Mouse (Mus musculus) kidney, postnatal 10 days (tissue): ENCODE measurements around the gene Ptprd.

Experiments used
- DNase-seq: peaks from one replicate; pipeline ENCODE4 v3.0.0; 2021; ENCODE audit warnings: mixed read lengths

Gene Ptprd

DNA sequence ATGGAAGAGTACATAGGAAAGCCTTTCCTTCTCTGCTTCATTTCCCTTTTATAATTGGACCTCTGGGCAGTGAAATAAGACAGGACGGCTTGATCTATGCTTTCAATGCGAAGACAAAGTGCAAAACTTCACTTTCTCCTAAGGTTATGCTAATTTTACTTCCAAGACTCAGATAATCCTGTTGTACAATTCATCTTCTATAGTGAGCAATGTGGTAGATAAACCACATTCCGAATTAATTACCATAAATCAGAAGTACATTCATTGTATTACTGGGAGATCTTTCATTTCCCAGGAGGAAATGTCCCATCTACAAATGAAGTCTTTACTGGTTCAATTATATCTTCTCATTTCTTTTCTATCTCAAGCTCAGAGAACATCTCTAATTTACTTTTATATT is 1346.2 kb downstream of the Ptprd start:
- DNase-seq = no peak

- no peak for DNase-seq
Observed at GRCm38 (mm10) chr4:76846265-76846664, 1365.5 kb downstream of the Ptprd start.

DNA sequence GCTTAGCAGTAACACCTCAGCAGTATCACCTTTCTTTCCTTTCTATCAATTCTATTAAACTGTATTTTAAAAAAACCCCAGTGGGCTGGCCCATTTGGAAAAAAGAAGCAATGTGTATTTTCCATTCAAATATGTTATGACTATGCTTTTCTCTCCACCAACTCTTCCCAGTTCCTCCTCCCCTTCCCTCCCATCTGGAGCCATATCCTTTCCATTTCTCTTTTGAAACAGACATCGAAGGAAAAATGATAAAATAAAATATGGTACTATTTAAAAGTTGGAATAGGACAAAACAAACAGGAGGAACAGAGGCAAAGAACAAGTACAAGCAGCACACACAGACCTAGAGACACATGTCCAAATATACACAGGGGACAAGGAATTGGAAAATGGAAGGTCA is 1372.7 kb downstream of the Ptprd start:
- no peak for DNase-seq

DNA sequence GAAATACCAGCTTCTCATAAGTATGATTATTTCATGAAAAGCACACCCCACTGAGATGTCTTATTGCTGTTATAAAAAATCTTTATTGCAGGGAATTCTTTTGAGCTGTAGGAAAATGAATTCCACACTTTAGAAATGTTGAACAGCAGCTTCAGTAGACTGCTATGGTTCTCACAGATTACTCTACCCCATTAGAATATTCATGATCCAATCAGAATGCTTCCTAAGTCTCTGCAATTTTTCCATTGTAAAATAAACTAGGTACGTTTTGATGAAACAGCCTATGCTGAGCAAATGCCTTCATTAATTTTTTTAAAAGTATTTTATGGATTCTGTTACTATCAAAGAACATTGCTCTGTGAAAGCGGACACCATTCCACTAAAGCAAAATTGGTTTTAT is 1399.6 kb downstream of the Ptprd start:
- no peak for DNase-seq

DNA sequence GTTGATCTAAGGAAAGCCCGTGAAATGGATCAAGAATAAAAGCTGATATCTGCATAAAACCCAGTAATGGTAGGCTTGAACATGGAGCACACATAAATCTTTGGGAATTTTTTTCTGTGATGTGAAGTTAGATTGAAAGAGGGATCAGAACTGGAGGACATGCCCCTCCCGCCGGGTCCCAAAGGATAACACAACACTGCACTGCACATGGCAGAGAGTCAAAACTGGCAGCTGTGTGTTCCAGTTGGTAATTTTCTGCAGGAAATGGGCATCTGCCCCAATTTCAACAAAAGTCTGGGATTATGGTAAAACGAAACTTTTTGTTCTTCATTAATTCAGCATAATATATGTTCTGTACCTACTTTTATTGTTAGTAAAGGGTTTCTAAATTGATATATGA is 1409.1 kb downstream of the Ptprd start:
- no peak for DNase-seq

- DNase-seq = peak; percentile 18
Observed at GRCm38 (mm10) chr4:76798010-76799007, 1413.5 kb downstream of the Ptprd start.

DNA sequence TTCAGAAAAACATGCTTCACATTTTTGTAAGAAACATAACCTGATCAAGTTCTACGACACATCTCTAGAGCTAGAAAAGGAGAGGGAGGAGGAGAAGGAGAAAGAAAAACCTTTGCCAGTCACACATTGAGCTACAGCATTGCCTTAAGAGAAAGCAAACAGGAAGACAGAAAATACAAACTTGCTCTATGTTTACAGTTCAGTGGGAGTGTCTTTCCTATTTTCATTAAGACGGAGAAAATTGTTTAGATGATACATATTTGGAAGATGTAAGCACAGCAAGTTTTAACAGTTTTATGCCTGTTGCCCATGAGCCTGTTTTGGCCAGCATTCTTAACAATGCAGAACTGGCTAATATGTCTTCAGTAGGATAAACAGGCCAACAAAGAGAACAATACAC is 1426.4 kb downstream of the Ptprd start:
- no peak for DNase-seq

DNA sequence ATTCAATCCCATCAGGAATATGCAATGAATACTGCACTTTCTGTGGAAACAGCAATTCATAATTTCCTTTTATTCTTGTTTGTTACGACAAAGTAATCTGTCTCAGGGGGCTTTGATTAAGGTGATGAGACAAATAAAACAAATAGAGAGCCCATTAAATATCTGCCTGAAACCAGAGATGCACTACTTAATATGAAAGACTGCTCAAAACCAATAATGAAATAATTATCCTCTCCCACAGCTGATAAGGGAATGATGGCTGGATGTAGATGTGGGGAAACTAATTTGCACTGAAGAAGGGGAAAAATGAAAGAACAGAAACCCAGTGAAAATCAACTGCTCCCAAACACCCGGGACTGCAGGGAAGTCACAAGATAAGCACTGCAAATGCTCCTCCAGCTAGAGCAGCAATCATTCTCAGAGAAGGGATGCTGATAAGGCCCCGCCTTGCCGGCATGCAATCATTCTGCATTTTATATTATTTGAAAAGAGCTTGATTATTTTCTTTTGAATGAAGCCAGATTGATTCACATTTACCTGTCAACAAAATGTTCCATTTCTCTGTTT is 1432.1 kb downstream of the Ptprd start:
- no peak for DNase-seq

- DNase-seq = no peak
Observed at GRCm38 (mm10) chr4:76766918-76767317, 1444.8 kb downstream of the Ptprd start.

DNA sequence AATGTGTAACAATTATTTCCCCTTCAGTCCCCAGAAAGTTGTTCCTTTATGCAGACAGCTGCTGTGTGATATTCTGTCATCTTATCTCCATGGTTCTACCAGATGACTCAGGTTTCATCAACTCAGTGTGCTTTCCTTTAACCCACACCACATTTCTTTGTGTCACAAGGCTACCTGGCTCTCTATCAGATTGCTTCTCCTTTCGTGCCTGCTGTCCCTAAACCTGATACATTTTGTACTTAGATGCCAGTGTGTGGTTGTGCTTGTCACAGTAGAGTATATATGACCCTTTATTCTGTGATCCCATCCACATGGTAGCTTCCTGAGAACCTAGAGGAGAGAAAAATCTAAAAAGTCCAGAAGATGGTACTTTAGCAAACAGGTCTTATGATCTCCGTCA is 1445.3 kb downstream of the Ptprd start:
- no peak for DNase-seq

DNA sequence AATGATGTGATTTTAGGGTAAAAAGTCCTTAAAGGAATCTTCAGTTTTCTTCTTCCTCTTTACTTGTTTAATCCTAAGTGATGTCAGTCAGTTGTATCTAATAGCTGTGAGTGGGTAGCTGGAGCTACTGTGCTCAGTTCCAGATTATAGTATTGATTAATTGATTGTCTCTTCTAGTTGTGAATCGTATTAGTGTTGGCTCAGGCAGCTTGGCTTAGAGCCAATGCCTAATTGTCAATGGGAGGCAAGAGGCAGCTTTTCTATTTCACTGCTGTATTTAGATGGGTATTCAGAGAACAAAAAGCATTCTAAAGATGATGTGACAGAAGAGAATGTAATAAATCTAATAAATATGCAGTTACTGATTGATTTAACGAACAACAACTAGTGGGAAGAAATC is 1461.1 kb downstream of the Ptprd start:
- no peak for DNase-seq

GRCm38 (mm10) chr4:76735831-76736230 is 1475.9 kb downstream of the Ptprd start:
- no peak for DNase-seq

GRCm38 (mm10) chr4:76675726-76676125 is 1536.0 kb downstream of the Ptprd start:
- DNase-seq = no peak

DNA sequence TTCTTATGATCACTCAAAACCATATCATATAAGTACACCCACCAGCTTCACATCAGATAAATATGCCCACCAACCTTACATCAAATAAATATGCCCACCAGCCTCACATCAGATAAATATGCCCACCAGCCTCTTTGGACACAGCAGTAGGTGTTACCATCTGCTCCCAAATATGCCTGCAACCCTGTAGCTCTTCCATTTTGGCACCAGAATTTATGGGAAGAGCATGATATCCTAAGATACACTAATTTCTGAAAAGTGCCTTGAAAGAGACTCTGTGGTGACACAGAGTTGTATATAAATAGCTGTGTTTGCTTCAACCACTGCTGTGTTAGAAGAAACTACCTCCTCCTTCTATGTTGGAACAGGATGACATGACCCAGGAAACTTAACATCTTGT is 1538.5 kb downstream of the Ptprd start:
- DNase-seq = no peak

GRCm38 (mm10) chr4:76672653-76673052 is 1539.1 kb downstream of the Ptprd start:
- no peak for DNase-seq

DNA sequence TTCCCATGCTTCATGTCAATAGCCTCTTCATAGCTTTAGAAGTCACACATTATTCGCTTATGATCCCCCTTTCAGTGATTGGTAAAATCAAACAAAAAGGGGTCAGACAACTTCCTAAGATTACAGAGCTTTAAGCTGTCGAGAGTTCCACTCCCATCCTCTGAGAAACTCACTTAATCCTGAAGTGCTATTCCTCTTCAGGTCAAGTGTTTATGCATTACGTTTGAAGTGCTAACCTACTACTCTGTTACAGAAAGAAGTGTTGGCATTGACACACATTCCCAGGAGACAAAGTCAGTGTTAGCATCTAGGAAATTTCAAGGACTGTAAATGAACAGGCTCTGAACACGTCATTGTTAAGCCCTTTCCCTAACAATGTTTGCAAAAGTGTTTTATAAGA is 1550.0 kb downstream of the Ptprd start:
- no peak for DNase-seq

DNA sequence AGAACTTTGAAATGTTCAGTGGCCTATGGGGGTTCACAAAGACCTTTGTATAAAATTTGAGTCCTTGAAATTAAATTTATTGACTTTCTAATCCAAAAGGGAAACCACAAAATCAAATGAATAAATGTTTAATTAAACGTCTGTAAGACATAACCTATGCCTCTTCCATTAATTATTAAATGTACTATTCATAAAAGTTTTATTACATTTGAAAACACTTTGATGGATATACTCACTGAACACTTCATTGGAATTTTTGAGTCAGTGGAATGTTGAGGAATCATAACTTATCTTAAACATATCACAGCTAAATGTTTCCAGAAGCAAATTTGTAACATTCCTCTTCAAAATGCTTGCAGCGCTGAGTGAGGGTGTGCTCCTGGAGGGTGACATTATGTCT is 1551.6 kb downstream of the Ptprd start:
- no peak for DNase-seq

DNA sequence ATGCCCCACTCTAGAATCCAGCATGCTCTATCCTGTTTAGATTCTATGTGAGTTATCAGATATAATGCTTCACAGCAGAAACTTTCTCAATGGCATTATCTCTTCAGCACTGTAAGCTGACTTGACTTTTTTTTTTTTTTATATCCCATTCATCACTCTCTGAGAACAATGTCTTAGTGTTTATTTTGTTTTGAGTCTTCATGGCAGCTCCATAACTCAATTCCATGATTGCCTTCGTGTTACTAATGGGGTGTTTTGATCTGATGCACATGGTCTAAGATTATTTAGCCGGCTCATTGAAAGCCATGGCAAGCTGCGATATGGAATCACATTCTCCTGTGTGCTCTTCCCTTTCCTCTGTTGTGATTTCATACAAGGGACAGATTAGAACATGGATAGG is 1555.0 kb downstream of the Ptprd start:
- DNase-seq = no peak

- no peak for DNase-seq
Observed at GRCm38 (mm10) chr4:76652971-76653370, 1558.8 kb downstream of the Ptprd start.

DNA sequence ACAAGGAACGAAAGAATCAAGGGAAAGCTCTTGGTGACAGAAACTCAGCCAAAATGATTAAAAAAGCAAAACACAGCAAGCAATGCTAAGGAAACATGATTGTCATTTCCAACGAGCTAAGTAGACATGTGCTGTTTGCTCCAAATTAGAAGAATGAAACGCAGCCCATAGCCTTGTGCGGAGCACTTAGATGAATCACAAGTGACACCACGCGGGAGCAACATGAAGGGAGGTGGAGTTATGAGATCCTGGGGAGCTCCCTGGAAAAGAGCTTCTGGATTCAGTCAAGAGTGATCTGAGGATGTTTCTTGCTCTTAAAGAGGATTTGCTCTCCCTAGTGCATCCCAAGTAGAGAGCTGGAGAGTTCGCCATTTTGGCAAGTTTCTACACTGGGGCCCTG is 1590.0 kb downstream of the Ptprd start:
- no peak for DNase-seq

- DNase-seq = no peak
Observed at GRCm38 (mm10) chr4:76616614-76617013, 1595.1 kb downstream of the Ptprd start.

- no peak for DNase-seq
Observed at GRCm38 (mm10) chr4:76608246-76608645, 1603.5 kb downstream of the Ptprd start.

GRCm38 (mm10) chr4:76606808-76607207 is 1605.0 kb downstream of the Ptprd start:
- no peak for DNase-seq

DNA sequence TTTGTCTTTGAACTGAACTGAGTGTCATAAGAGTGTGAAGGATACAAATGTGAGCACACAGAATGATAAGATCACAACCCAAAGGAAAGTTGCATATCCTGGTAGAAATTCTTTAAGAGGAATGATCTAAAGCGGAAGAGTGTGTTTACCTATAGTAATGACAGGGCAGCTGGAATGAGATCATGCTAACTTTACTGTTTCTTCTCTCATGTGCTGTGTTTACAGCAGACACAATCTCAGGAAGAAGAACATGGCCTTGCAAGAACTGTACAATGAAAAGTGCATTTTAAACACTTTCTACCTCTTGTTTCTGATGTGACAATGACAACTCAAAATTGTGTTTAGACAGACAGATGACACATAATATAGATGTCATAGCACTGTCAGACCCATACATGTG is 1621.0 kb downstream of the Ptprd start:
- DNase-seq = no peak
